8 mouse cellular contexts compared by ENCODE assay signal in the genomic region with DNA sequence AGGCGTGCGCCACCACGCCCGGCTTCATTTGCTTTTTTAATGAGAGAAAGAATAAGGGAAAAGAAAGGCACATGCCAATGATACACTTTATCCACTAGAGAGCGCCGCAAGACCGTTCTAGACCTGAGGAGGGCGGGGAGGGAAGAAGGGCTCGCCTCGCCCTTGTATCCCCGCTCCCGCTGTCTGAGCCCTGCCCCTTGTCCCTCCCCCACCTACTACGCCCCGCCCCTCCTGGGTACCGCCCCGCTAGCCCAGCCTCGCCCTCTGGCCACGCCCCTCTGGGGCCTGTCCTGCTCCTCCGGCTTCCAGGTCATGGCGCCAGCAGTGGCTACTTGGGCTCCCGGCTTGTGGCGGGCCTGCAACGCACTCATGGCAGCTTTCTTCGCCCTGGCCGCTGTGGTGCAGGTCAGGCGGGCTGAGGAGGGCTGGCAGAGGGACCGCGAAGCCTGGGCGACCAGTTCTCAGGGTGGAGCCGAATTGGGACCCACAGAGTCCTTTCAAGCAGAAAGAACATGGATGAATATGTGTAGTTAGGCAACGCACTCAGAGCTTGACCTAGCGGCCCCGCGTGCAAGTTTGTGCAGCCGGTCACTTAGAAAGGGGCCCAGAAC. TPM values are rescaled to one million over a fixed set of nuclear protein-coding genes. Genes with fewer than 3 reads are reported as not detected.
DNase-seq lines count a peak whose midpoint lies in the region; ATAC-seq lines count a peak whose summit lies in the region.

A gene (plus strand): TSS at position 288 of the 611 bp plus-strand sequence.

- intact Hi-C loops in gastrocnemius, postnatal 14 days (cut with DNase I; ENCODE audit: low total_unique reads), result loop anchor here (5.0 kb wide), 1 partner anchor 118 kb away; no protein-coding TSS in a partner anchor
- intact Hi-C loops in left cerebral cortex, postnatal 10 days (cut with DNase I), result loop anchor here (2.0 kb wide), 1 partner anchor 60 kb away; no protein-coding TSS in a partner anchor

- ATAC-seq in inflammation-experienced regulatory T-cells, adult 6 months, result peak; percentile 96
- ATAC-seq in megakaryocyte-erythroid progenitor cell, adult 5-6 weeks (replicated peaks; ENCODE audit: low FRiP score, low TSS enrichment, poor library complexity, severe bottlenecking), result peak; percentile 99

- DNase-seq in adrenal gland, adult (ENCODE audit: inconsistent age in 2 of 2, low spot score in 1 of 2), result peak; percentile 95 to 99
- peak; percentile 99 for DNase-seq in embryo, embryonic 10.5 days (ENCODE audit: low spot score)
- peak; percentile 97 for DNase-seq in gastrocnemius, postnatal 14 days
- peak; percentile 79 to 94 for DNase-seq in left cerebral cortex, postnatal 10 days (ENCODE audit: extremely low spot score in 1 of 2, low spot score in 2 of 2)
- DNase-seq in right cerebral cortex, postnatal 25 days, result peak; percentile 80
- DNase-seq in urinary bladder, postnatal 4 days (ENCODE audit: low spot score in 2 of 2), result peak; percentile 92 to 94

RNA-seq across cellular contexts. Expression of the gene that starts here (rescaled TPM):
- 1 to 10 TPM; 1.0 TPM for total RNA-seq in gastrocnemius, postnatal 14 days (2021)
- 1 to 10 TPM; 1.9 to 3.0 (median 2.6) TPM for polyA plus RNA-seq in inflammation-experienced regulatory T-cells, adult 6 months (2017; shearing (Covaris generic))
- total RNA-seq in left cerebral cortex, postnatal 10 days (2021), result under 1 TPM; 0.43 to 0.51 TPM
- 1.0 TPM in 1 of 2 replicates, not detected in the other for total RNA-seq in megakaryocyte-erythroid progenitor cell, adult 5-6 weeks (2014; fragmentation: Nextera tagmentation)
- 1.1 TPM in 1 of 2 replicates, not detected in the other for total RNA-seq in megakaryocyte-erythroid progenitor cell, adult 5-6 weeks (2017)

Comparison
In these comparisons a context has a peak if more than half of its experiments do, and no peak if none do; other contexts are left out.
1. Peak in every context shown above with its lines: DNase-seq and ATAC-seq.
2. Peak in DNase-seq in left cerebral cortex, postnatal 10 days; RNA of the gene not detected or under 1 TPM.